Mouse (Mus musculus) cortical plate, adult 2 months (tissue): ENCODE data around the gene Thg1l. TPM values are rescaled to one million over a fixed set of nuclear protein-coding genes. Genes with fewer than 3 reads are reported as not detected.

ENCODE experiments used
- H3K27ac ChIP-seq: fragments of 200-500 bp; 2 replicates; pipeline ENCODE4 v1.5.1; 2012; ENCODE audit warnings: low read length, control low read depth, inconsistent platforms; ENCODE audit not compliant: insufficient read depth
- H3K4me1 ChIP-seq: fragments of 200-500 bp; 2 replicates; pipeline ENCODE4 v1.6.1; 2011; ENCODE audit warnings: low read length; ENCODE audit not compliant: control insufficient read depth, insufficient read depth
- H3K4me3 ChIP-seq: fragments of 200-500 bp; 2 replicates; pipeline ENCODE4 v1.5.1; 2011; ENCODE audit warnings: mild to moderate bottlenecking, low read length, control low read depth; ENCODE audit not compliant: insufficient read depth
- CTCF ChIP-seq: fragments of 200-500 bp; IDR thresholded peaks from 2 replicates; pipeline ENCODE4 v1.5.1; 2011; ENCODE audit warnings: mild to moderate bottlenecking, control low read depth, low read length; ENCODE audit not compliant: insufficient read depth; ENCODE audit errors: extremely low read depth
- POLR2A ChIP-seq: fragments of 200-500 bp; IDR thresholded peaks from 2 replicates; pipeline ENCODE4 v1.6.1; 2011; ENCODE audit warnings: mild to moderate bottlenecking, low read length, control low read depth; ENCODE audit not compliant: insufficient read depth; ENCODE audit errors: extremely low read depth
- polyA plus RNA-seq: library from polyadenylated mRNA; depleted of rRNA; stranded (reverse); fragments of >200 nt; gene quantifications from 2 replicates; pipeline ENCODE4 v1.2.3, GENCODE M21; 2012

Thg1l gene
- polyA plus RNA-seq, 1 experiment = 8.2 TPM

DNA sequence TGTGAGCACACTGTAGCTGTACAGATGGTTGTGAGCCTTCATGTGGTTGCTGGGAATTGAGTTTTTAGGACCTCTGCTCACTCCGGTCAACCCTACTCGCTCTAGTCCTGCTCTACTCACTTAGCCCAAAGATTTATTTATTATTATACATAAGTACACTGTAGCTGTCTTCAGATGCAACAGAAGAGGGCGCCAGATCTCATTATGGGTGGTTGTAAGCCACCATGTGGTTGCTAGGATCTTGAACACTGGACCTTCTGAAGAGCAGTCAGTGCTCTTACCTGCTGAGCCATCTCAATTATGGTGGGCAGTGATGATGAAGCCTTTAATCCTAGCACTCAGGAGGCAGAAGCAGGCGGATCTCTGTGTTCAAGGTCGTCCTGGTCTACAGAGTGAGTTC lies 4.7 kb upstream of the Thg1l start:
- TF ChIP-seq CTCF (no peak), POLR2A (no peak)

DNA sequence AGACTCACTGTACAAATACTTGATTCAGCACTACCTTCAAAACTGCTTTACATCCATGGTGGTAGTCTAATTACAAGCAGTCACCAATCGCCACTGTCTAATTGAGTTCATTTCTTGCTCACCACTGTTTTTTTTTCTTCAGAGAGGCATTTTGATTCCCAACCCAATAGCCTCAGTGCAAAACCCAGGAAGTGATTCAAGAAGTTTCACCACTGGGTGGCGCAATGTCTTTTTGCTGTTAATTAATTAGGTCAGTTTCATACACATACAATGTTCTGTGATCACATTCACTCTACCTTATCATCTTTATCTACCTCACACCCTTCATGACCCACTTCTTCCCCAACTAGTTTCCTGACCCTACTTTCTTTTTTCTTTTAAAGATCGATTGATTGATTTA lies 4.3 kb upstream of the Thg1l start:
- H3K27ac ChIP-seq = no peak overlapping the region
- no peak for TF ChIP-seq POLR2A
- TF ChIP-seq CTCF = no peak
- no peak overlapping the region for H3K4me3 ChIP-seq
- H3K4me1 ChIP-seq = no peaks in the 10 kb centered on the region

More for the DNA sequence above, 4.7 kb upstream of the Thg1l start:
- no peak overlapping the region for H3K27ac ChIP-seq
- no peak overlapping the region for H3K4me3 ChIP-seq
- no peaks in the 10 kb centered on the region for H3K4me1 ChIP-seq

DNA sequence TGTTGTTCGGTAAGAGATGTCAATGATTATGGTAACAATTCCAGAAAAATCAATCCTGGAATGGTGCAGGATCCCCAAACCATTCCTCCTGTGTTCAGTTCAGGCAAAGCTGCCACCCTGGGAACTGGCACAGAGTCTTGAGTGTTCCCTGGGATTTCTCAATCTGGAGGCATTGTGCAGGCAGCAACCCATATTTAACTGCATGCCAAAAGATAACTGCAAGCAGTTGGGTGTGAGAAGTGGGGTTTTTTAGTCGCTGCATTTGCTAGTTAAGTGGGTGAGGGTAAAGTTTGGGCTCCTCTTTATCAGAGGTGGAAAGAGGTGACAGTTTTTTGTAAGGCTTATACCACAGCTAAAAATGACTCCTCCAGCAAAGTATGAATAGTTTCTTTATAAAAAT lies 7.8 kb downstream of the Thg1l start:
- peaks cover 2% of the 10 kb centered on the region; the same call in 1 of the 2 replicates for H3K4me1 ChIP-seq
- TF ChIP-seq CTCF = no peak
- H3K27ac ChIP-seq = no peak overlapping the region
- no peak overlapping the region for H3K4me3 ChIP-seq

DNA sequence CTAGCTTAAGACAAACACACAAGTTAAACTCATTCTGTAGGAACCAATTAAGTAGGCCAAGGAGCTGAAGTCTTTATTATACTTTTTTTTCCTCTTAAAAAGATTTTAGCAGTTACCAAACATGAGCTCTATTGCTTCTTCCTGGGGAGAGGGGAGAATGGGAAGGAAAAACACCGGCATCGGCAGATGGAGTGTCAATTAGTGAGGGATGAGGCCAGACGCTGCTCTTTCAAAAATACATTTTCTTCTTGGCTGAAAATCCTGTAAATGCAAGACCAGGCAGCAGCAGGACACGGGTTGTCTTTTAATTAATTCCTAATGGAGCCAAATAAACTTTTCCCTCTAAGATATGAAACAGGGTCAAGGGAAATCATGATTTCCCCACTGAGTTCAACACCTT lies 8.5 kb downstream of the Thg1l start:
- H3K4me1 ChIP-seq = peaks cover 2% of the 10 kb centered on the region; the same call in 1 of the 2 replicates
- TF ChIP-seq POLR2A (no peak), CTCF (no peak)
- peak overlapping the region; percentile 69 for H3K27ac ChIP-seq
- no peak overlapping the region for H3K4me3 ChIP-seq

DNA sequence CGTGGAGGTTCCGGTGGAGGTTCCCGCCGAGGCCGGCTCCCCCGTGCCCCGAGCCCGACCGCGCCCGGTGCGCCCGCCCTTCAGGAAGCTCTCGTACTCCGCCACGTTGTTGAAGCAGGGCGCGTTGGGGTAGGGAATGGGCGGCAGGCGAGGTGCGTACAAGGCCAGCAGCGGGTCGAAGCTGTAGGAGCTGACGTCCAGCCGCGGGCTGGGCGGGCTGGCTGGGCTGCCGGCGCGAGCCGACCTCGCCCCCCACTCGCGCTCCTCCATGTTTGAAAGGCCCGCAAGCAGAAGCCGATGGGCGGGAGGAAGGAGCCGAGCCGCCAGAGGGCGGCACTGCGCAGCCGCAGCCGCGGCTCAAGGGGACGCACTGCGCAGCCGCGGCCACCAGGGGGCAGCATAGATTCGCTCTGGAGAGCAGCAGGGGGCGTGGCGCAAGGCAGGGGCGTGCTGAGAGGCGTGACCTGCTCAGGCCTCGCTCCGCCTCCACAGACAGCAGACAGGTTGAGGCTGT lies 10.6 kb downstream of the Thg1l start, which contains the start of gene Lsm11:
Lsm11 (minus strand) TSS at position 293 of the 514 bp plus-strand sequence.
- Histone ChIP-seq H3K4me1 (peaks cover 2% of the 10 kb centered on the region; the same call in 1 of the 2 replicates), H3K27ac (0 out of 2 replicates have a peak within 1 kb of the TSS, but pooled peaks have one; percentile 12), H3K4me3 (peak within 1 kb of the TSS; percentile 81)
- TF ChIP-seq POLR2A = no peak
- peak; percentile 92 for TF ChIP-seq CTCF

DNA sequence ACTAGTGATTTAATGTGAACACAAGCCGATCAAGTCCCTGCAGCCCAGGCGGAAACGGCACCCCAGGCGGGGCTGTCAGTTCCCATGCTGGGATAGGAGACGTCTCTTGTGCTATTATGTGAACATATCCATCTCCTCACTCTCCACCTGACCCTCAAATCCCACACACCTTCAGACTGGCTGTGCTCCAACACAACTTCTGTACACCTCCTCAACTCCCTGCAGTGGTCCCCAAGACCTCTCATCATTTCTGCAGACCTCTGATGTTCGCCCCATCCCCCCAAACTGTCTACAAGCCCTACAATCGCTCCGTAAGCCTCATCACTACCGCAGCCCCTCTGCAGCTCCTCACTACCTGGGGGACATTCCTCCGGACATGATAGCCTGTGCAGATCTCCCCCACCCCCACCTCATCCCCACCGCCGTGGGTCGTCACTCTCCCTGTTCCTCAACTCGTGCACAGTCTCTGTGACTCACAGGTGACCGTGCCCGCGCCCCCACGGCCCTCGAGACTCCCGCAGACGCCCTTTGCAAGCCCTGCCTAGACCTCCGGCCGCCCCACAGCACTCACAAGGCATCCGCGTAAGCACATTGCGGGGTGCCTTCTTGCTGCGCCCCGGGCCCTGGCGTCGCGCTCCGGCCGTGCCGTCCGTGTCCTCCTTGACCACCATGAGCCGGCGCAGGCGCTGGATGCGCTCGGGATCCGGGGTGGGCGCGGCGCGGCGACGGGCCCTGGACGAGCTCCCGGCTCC lies 11.2 kb downstream of the Thg1l start:
- peaks cover 2% of the 10 kb centered on the region; the same call in 1 of the 2 replicates for H3K4me1 ChIP-seq
- TF ChIP-seq CTCF (no peak), POLR2A (no peak)
- H3K27ac ChIP-seq = 0 out of 2 replicates have a peak overlapping the region, but pooled peaks have one; percentile 12
- peak overlapping the region; percentile 81 for H3K4me3 ChIP-seq

DNA sequence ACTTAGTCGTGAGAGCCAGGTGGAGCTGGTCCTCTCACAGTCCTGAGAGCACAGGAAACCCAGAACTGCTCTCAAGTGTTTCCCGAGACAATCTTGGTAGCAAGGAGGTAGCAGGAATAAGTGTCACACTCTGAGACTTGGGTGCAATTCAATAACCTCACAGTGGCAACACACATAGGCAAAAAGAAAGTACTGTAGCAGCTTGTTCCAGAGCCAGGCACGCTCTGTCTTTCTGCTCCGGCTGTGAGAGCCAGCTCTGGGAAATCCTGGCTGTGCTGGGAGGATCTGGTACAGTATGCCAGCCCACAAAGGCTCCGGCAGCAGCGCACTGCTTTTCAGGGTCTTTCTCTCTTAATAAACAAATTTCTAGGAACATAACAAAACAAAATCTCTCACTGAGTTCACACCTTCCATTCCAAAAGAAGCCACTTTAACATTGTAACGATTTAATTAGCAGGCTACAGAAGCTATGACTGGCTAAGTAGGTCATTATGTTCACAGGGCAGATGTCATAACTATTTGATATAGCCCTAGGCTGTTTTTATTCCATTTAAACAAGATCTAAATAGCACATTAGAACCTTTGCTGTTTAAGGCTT lies 12.1 kb downstream of the Thg1l start:
- TF ChIP-seq POLR2A (no peak), CTCF (no peak)
- Histone ChIP-seq H3K4me3 (peak overlapping the region; percentile 81), H3K27ac (no peak overlapping the region), H3K4me1 (peaks cover 2% of the 10 kb centered on the region; the same call in 1 of the 2 replicates)

DNA sequence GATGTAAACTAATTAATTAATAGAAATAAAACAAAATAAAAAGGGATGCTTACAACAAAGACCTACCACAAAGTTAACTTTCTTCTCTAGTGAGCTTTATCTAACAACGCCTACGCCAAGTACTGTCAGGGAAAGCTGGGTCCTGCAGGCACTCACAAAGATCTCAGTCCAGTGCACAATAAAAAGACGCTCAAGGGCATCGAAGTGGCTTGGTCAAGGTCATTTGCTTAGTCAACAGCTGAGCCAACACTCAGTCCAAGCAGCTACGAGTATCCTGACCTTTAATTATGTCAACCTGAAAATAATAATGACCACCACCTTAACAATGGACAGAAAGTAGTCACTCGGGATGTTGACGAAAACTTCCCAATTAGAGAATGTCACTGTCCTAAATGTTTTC lies 13.0 kb downstream of the Thg1l start:
- no peak overlapping the region for H3K4me3 ChIP-seq

DNA sequence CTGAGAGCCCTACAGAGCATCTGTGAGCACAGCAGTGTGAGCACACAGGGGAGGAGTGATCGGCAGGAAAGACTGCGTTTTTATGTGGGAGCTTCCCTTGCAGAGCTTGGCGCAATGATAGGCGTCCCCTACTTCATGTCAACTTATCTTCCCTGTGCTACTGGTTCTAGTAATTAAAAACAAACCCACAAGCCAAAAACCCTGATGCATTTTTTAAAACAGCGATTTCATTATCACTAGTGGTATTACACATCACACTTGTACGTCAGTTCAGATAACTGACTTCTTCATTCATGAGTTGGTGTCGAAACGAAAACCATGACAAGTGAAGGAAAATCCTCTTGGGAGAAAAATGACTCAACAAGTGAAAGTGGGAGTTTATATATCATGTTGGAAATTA lies 16.4 kb downstream of the Thg1l start:
- TF ChIP-seq POLR2A = no peak
- no peak for TF ChIP-seq CTCF
- H3K4me1 ChIP-seq = no peaks in the 10 kb centered on the region
- no peak overlapping the region for H3K4me3 ChIP-seq
- no peak overlapping the region for H3K27ac ChIP-seq

More for the DNA sequence above, 13.0 kb downstream of the Thg1l start:
- TF ChIP-seq CTCF = no peak
- TF ChIP-seq POLR2A = no peak
- H3K27ac ChIP-seq = no peak overlapping the region
- H3K4me1 ChIP-seq = peaks cover 2% of the 10 kb centered on the region; the same call in 1 of the 2 replicates

DNA sequence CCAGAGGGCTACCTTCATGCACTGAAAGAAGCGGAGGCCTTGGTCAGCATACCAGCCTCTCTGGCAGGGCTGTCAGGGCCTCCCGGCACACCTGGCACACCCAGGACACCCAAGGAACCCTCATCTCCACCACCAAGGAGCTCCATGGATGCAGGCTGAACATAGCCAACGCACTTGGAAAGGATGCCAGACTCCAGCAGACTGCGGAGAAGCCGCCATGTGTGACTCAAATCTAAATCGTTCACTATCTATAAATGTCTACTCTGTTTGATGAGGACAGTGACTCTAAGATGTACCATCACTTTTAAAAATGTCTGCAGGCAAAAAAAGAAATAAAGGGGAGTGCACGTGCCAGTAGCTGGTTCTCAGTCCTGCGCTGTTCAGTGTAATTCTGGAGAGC lies 17.8 kb downstream of the Thg1l start:
- H3K27ac ChIP-seq = no peak overlapping the region
- no peaks in the 10 kb centered on the region for H3K4me1 ChIP-seq
- no peak overlapping the region for H3K4me3 ChIP-seq
- TF ChIP-seq POLR2A (no peak), CTCF (no peak)
